Mouse (Mus musculus): ENCODE measurements around the gene Dhx35.

The Dhx35 gene

DNA sequence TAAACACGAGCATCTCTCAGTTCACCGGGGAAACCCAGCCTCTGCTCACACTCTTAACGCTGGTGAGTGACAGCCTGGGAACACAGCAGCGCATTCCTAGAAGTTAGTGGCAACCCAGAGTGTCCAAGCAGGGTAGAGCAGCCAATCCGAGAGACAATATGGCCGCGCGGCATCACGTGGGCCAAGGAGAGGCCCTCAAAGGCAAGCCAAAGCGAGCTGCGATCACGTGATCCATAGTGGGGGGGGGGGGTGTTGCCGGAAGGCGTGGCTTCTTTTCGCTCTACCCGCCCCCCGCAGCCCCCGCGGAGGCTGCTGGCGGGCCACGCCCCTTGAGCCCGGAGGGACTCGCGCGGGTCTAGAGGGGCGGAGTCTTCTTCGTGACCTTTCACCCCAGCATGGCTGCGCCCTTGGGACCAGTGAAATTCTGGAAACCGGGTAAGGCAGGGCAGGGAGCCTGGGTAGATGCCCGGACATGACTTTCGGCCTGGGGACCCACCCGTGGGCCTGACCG is at the start of gene Dhx35:
Gene Dhx35 (plus strand): TSS at position 314 of the 511 bp plus-strand sequence.
- DNase-seq (ENCODE audit: low spot score in 2 of 2): peak; percentile 78 to 93

DNA sequence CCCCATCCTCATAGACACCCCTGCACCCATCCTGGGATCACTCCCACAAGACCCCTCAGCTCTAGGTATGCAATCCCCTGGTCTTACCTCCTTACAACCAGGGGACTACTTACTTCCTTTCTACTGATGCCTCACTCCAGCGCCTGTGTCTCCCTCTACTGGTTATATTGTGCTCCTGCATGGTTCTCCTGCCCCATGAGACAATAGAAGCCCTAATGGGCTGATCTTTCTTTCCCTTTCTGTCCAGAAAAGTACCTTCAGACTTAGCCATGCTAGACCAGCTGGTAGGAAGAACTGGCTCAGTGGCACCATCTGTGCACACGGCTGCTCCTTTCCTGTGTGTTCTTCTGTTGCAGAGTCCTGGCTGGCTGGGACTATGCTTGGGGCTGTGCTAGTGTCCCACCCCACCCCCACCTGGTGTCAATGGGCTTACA is 49.5 kb upstream of the Dhx35 start:
- DNase-seq (ENCODE audit: low spot score in 2 of 2): peak in 1 of 2 experiments; percentile 48

DNA sequence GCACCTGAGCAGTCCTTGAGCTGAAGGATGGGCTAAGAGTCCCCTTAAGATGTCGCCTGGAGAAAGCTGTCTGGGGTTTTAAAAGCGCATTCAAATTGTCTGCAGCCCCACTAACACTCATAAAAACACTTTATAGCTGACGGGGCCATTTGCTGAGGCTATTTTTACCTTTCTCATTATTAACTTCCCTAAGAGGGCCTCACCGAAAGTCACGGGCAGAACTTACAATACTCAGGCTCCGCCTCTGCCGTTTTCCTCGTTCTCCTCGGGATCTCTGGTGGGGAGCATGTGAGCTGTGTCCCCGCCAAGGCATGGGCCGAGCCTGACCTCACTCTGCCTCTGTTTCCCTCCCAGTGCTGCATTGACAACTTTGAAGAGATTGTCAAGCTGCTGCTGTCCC is 48.4 kb upstream of the Dhx35 start:
- no peak for DNase-seq (ENCODE audit: low spot score in 2 of 2)

DNA sequence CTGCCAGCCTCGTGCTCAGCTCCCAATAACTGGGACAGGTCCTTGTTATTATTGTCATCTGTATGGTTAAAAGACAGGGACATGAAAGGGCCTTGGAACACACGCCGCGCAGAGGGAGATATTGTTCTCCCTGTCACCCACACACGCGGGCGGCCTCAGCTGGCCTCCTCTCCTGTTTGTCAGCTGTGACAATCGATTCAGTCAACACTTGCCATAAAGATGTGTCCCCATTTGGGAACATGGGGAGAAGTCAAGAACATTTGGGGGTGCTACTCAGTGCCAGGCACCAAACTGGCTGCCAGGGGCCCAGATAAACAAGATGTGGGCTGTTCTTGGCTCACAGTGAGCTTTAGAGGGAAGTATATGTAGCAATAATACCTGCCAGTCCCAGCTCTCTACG is 45.2 kb upstream of the Dhx35 start:
- DNase-seq (ENCODE audit: low spot score in 2 of 2): no peak

DNA sequence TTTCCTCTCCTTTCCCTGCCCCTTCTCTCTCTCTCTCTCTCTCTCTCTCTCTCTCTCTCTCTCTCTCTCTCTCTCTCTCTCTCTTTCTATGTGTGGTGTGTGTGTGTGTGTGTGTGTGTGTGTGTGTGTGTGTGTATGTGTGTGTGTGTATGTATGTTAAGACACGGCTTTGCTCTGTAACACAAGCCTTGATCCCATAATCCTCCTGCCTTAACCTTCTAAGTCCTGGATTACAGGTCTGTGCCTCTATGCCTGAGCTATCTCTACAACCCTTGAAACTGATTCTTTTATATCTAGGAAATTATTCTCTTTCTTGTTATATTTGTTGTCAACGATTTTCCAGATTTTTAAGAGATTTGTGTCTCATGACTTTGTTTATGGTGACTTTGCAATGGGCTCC is 34.4 kb upstream of the Dhx35 start:
- no peak for DNase-seq (ENCODE audit: low spot score in 2 of 2)

DNA sequence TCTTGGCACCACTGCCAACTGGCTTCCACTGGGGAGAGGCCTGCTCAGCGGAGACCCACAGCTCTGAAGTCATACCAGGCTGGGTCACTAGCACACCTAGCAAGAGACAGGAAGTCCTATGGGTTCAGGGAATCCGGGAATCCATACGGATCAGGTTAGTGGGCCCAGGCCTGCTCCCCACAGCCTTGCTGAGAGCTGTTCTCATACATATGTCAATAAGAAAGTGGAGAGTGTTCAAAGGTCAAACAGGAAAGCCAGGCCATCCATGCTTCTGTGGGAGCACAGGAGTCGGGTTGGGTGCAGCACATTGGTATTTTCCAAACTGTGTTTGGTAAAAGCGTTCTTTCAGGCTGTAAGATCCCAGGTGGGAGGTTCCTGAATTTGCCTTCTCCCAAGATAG is 32.3 kb upstream of the Dhx35 start:
- DNase-seq (ENCODE audit: low spot score in 2 of 2): no peak

DNA sequence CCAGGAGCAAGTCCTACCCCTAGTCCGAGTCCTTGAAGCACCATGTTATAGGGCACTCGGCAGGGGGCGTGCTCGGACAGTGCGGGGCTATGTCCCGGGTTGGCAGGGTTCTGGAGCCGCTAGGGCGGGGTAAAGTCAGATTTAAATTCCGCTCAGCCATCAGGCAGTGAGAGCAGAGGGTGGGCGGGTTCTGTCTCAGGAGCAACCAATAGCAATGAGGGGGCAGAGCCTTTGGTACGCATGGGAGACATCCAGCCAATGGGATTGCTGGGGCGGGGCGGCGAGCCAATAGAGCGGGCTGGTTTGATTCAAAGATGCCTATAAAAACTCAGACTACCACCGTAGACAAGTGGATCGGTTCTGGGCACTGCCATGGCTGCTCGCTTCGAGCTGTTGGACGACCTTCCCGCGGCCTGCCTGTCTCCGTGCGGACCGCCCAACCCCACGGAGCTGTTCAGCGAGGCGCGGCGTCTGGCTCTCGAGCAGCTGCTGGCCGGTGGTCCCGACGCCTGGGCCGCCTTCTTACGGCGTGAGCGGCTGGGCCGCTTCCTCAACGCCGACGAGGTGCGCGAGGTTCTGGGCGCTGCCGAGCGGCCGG is 26.8 kb upstream of the Dhx35 start, which contains the start of gene Fam83d:
Gene Fam83d (plus strand): TSS at position 352 of the 598 bp plus-strand sequence.
- peak; percentile 91 to 98 for DNase-seq (ENCODE audit: low spot score in 2 of 2)

DNA sequence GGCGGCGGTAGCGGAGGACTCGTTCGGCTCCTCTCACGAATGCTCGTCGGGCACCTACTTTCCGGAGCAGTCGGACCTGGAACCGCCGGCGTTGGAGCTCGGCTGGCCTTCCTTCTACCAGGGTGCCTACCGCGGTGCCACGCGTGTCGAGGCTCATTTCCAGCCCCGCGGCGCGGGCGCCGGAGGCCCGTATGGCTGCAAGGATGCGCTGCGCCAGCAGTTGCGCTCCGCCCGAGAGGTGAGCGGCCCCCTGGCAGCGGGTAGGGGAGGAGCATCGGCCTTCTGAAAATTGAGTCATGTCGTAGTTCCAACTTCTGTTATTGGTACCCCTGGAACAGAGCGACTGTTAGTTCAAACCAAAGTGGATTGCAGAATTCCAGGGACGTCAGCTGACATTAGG is 26.3 kb upstream of the Dhx35 start:
- DNase-seq (ENCODE audit: low spot score in 2 of 2): peak in 1 of 2 experiments; percentile 74

DNA sequence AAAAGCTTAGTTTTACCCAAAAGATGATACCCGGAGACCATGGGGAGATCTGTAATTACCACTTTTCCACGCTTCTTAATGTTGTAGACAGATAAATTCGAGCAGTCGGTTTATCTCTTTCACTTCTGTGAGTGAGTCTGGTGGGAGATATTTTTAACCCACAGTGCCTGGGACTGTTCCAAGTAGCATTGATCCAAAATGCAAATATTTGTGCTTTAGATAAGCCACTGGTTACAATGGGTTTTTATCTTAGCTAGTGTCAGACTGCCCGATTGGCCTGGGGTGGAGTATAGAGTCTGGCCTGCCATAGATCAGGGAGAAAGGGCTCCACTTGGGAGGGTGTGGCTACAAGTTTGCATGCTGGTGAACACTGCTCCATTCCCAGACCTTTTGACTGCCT is 25.8 kb upstream of the Dhx35 start:
- peak in 1 of 2 experiments; percentile 24 for DNase-seq (ENCODE audit: low spot score in 2 of 2)

DNA sequence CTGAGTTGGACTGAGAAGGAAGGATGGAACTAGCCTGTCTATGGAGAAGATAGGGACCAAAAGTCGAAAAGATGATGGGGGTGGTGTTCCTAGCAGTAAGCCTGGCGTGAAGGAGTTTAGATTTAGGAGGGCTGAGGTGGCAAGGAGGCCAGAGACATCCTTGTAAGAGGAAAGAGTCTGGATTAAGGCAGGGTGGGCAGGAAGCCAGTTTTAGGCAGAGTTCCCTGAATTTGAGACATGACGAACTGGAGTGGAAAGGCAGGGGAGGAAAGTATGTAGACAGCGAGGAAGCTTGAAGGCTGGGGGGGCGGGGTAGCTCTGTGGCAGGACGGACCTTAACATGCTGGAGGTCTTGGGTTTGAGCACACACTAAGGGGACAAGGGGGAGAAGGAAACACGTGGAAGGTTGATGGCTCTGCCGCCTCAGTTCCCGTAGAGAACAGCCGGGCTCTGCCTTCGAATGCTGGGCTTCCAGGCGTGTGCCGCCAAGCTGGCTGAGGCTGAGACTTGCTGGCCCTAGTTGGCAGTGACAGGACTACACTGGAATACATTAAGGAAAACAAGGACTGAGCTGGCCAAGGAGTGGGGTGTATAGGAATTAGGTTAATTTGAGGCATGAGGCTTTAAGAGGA is 24.4 kb upstream of the Dhx35 start:
- no peak for DNase-seq (ENCODE audit: low spot score in 2 of 2)

DNA sequence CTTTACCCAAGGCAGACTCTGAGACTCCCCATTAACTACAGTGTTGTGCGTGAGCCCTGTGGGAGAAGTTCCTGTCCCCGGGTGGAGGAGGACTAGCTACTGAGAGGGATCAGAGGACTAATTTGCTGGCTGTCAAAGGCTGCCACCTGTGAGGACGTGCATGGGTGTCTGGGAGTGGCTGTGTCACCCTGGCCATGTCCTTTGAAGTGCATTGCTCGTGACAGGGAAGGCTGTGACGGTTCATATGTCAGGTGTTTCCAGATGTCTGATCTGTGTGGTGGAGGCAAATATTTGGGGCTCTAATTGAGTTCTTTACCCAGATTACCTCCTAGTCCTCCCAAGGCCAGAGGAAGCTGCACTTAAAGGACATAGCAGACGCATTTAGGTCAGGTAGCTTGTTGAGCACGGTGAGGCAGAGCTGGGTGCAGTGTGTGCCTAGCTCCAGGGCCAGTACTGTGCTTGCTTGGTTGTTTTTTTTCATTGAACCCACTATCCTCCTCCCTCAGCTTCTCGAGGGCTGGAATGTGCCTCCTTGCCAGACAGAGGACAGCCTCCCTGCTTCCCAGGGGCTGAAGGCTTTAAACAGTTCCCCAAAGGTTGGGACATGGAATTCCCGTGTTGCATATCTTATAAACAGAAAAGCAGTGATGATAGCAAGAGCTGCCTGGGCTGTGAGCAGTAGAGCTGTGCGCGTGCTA is 23.4 kb upstream of the Dhx35 start:
- no peak for DNase-seq (ENCODE audit: low spot score in 2 of 2)

DNA sequence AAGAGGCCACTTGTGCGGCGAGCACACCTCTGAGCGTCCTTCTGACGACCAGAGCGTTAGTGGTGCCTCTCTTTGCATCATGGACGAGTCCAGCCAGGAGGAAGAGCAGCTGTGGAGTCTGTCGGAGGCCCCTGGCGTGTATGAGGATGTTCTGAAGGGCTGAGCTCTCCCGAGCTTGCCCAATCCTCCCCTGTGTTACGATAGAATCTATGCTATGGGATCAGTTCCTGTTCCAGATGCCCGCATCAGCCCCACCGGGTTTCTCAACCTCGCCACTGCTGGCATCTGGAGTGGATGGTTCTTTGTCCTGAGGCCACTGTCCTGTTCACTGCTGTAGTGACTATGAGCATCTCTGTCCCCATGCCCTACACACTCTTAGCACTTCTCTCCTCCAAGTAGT is 21.8 kb upstream of the Dhx35 start:
- DNase-seq (ENCODE audit: low spot score in 2 of 2): no peak

DNA sequence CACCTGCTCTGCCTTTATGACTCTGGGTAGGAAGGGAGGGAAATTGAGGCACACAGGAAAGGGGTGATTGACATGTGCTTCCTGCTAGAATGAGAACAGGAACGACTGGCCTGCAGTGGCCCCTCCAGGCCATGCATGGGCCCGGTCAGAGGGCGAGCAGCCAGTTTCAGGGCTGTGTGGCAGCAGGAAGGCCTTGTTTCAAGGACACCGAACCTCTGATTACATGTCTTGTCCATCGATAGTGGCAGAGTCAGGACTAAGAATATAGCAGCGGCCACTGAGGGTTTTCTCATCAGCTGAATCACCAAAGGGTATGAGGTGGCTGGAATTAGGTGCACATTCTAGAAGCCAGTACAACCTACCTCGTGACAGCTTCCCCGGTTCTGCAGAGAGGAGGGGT is 19.7 kb upstream of the Dhx35 start:
- DNase-seq (ENCODE audit: low spot score in 2 of 2): no peak

DNA sequence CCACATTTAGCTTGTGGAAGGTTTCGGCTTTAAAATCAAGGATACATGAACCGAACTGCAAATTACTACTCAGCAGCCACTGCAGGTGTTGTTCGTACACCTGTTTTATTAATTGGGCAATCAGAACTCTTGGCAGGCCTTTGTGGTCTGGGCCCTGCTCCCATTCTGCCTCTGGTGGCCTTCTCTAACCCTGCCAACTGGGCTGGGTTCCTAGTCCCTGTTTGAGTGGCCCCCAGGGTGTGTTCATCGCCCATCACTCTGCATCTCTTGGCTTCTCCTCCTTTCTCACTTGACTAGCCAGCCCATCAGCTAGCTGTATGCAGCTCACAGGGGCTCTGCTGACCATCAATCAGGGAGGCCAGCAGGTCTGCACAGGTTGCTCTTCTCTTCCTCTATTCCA is 17.9 kb upstream of the Dhx35 start:
- no peak for DNase-seq (ENCODE audit: low spot score in 2 of 2)

DNA sequence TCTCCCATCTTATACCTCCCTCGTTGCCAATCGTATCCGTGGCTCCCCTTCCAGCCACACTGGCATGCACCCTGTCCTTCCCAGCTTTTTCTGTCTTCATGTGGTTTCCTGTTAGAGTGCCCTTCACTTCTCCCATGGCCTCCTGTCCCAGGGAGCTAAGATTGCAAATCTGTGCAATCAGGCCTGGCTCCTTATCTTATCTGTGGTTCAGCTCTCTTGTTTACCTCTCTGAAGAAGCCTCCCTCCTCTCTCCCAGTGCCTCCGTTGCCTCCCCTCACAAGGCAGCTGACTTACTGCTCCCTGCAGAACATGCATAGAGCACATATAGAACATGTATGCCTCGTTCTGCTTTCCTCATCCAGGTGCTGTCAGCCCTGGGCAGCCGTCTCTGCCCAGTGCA is 17.1 kb upstream of the Dhx35 start:
- no peak for DNase-seq (ENCODE audit: low spot score in 2 of 2)

DNA sequence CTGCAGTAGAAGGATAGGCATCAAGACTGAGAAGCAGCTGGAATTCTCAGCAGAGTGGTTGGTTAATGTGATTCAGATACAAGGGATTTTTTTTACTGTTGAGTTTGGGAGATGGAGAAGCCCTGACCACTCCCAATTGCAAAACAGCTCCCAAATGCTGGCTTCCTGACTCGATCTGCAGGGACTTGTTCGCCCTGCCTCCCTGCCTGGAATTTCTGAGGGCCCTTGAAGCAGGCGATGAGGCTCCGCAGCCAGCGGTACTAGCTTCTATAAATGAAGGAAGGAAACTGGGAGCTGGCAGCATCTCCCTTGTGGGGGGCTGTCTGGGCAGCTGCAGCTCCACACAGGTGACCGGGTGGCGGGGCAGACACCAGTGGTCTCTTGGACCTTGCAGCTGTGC is 16.3 kb upstream of the Dhx35 start:
- no peak for DNase-seq (ENCODE audit: low spot score in 2 of 2)

DNA sequence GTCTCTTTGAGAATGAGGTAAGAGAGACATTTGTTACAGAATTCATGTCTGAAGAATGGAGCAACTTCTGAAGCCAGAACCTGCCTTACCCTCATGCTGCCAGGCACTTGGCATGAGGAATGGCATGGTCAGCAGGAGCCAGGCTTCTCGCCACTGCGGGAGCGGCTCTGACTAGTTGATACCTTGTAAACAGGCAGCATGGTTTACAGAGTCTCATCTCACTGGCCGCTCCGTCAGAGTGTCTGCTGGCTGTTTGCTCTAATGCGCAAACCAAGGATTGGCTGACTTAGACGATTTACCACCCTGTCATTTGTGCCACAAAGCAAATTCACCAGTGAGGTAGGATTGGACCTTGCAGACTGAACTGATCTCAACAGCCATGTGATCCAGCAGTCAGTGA is 13.5 kb upstream of the Dhx35 start:
- DNase-seq (ENCODE audit: low spot score in 2 of 2): no peak

DNA sequence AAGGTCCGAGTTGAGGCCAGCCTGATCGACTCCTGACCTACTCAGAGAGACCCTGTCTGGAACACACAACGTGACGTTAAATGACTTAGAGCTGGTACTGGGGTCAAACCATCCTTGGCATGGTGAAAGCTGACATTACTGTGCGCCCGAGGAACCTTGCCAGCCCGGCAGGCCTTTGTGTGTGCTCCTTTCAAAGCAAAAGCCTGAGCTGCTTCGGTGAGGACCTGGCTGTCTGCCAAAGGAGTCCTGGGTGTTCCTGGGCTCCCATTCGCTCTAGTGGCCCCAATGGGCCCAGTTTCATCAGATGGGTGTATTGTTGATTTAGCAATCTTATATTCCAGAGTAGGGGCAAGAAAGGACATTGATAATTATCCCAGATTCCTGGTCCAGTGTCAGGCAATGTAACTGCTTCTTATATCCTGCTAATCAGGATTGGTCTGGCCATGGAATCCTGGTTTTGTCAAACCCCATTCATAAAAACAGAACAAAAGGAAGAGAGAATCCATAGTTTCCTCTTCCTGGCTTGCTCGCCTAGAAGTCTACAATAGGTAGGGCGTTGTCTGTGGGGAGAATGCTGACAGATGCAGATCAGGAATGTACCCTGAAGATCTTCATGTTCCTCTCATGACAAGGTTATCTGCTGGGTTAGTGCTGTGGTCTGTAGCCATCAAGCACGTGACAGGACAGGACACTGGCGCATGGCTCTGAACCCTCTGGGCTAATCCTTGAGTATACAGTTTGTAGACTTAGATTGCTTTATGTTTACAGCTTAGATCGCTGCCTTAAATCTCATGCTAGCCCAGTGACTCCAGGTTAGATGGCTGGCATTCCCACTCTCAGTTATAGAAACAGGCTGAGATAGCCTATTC is 7.4 kb upstream of the Dhx35 start:
- no peak for DNase-seq (ENCODE audit: low spot score in 2 of 2)

DNA sequence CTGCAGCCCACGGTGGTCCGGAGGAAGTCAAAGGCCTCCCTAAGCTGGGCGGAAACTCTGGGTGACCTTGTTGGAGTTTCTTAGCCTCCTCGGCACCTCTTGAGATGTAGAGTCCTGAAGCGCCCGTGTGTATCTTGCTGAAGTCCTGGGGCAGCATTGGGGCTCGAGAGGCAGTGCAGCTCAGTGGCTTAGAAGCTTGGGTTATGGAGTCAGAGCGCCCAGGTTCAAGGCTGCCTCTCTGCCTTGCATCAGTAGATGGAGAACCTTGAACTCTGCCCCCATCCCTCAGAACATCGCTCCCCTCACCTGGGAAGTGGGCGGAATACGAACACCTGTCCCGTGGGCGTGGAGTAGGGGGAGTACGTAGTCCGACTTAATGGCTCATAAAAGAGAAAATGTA is 436 bp downstream of the Dhx35 start:
- DNase-seq (ENCODE audit: low spot score in 2 of 2): no peak

DNA sequence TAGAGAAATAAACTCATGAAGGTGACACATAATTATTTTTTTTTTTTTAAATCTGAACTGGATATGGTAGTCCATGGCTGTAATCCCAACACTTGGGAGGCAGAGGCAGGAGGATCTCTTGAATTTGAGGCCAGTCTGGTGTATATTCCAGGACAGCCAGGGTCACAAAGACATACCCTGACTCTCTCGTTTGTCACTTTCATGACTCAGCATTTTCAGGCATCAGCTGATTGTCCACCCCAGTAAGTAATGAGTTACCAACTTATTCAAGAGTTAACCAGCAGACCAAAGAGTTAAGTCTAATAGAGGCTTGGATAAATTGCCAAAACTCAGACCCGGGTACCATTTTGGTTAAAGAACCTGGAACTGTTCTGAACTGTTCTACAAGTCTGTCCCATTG is 1.3 kb downstream of the Dhx35 start:
- DNase-seq (ENCODE audit: low spot score in 2 of 2): no peak

DNA sequence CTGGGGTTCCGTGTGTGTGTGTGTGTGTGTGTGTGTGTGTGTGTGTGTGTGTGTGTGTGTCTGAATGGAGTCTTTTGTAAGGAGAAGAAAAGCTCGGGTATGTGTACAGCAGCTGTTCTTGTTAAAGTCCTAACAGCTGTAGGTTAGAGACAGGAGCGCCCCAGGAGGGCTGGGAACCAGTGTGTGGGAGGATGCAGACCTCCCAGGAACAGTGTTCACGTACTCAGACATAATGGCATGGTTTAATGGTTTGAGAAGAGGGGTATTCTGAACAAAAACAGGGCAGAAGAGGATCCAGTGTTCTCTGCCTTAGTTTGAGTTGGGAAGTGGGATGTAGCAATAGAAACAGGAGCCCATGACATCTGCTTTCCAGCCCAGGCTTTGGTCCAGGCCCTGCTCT is 4.7 kb downstream of the Dhx35 start:
- no peak for DNase-seq (ENCODE audit: low spot score in 2 of 2)

DNA sequence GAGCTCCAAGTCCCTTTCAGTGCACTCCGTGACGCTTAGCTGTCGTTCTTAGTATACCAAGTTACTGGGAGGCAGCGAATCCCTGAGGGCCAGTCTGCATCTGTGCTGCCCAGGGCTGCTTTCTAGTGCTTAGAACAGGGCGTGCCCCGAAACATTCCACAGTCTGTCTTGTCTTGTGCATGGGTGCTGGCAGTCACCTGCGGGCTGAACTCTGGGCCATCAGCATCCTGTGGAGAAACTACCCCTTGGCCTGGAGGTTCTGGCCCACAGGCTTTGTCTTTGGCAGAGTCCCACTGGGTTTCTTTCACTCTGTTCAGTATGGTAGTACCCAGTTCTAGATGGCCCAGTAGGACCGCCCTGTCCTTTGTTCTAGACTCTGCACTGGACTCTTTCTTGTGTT is 6.2 kb downstream of the Dhx35 start:
- DNase-seq (ENCODE audit: low spot score in 2 of 2): no peak
